Comparison of ENCODE assay signal across 11 mouse cellular contexts in the genomic region with DNA sequence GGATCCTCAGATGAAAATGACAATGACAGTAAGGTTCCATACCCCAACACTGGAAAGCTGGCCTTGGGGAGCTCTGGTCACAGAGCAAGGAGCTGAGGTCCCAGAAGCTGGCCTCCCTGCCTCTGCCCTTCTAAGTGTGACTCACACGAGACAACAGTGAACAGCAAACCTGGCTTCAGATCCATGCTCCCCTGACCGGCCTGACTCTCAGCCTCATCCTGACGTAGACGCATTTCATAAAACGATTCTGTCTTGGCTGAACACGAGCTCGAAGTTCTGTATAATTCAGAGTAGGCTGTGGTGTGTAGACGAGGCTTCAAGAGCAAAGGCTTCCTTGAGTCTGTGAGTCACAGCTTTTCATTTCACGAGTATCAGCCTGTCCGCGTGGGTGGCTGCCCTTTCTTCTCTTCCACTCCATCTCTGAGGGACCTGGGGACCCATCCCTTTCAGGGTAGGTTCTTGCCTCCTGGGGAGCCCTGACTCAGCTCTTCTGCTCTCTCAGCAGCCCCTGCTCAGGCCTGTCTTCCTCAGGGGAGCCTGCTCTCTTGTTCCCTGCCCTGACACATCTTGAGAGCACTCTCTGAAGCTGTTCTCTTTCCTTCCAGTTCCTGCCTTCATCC. TPM values are rescaled to one million over a fixed set of nuclear protein-coding genes. Genes with fewer than 3 reads are reported as not detected.
DNase-seq lines count a peak whose midpoint lies in the region; ATAC-seq and TF ChIP-seq lines count a peak whose summit lies in the region.
"Had no signal": no experiment of that assay in that cellular context is flagged by ENCODE, and none has a peak within 500 bp of the region (broad histone marks: within the 10 kb centered on the region; RNA-seq: fewer than 3 reads in every experiment).

No protein-coding gene starts in this region.

- 0 out of 2 replicates have a peak, but pooled peaks cover 4% of the 10 kb centered on the region for H3K27me3 ChIP-seq in hindbrain, embryonic 10.5 days (ENCODE audit: insufficient read depth, poor library complexity, severe bottlenecking)
- no peaks in the 10 kb centered on the region for H3K27me3 ChIP-seq in hindbrain, embryonic 14.5 days (ENCODE audit: control insufficient read depth, insufficient read depth, low read length)
- H3K27me3 ChIP-seq in hindbrain, postnatal 0 days (ENCODE audit: insufficient read depth, low read length): no peaks in the 10 kb centered on the region

- 77% methylated on average over 11 of the region's 11 CpGs for WGBS in hindbrain, embryonic 10.5 days
- 75% methylated on average over 11 of the region's 11 CpGs for WGBS in hindbrain, embryonic 14.5 days
- 78% methylated on average over 11 of the region's 11 CpGs for WGBS in hindbrain, postnatal 0 days

- H3K27ac ChIP-seq in hindbrain, embryonic 10.5 days: peak overlapping the region; percentile 73
- H3K27ac ChIP-seq in hindbrain, embryonic 14.5 days: no peak overlapping the region
- 0 out of 2 replicates have a peak overlapping the region, but pooled peaks have one; percentile 36 for H3K27ac ChIP-seq in hindbrain, postnatal 0 days

- no peaks in the 10 kb centered on the region for H3K36me3 ChIP-seq in hindbrain, embryonic 10.5 days
- no peaks in the 10 kb centered on the region for H3K36me3 ChIP-seq in hindbrain, embryonic 14.5 days (replicated peaks; ENCODE audit: control insufficient read depth, insufficient read depth)
- H3K36me3 ChIP-seq in hindbrain, postnatal 0 days (ENCODE audit: insufficient read depth, low read length): no peaks in the 10 kb centered on the region

- H3K9me3 ChIP-seq in hindbrain, embryonic 10.5 days: no peaks in the 10 kb centered on the region
- H3K9me3 ChIP-seq in hindbrain, embryonic 14.5 days (ENCODE audit: control insufficient read depth, low read length): no peaks in the 10 kb centered on the region
- no peaks in the 10 kb centered on the region for H3K9me3 ChIP-seq in hindbrain, postnatal 0 days (ENCODE audit: low read length)

- no peak for ATAC-seq in hindbrain, embryonic 14.5 days (ENCODE audit: low FRiP score)
- ATAC-seq in activated CD4-positive, CD25-positive, alpha-beta regulatory T cell, adult 4 months: peak; percentile 57
- no peak for ATAC-seq in hindbrain, postnatal 0 days
- ATAC-seq in erythroid progenitor cell, adult 5-6 weeks (replicated peaks; ENCODE audit: low FRiP score, poor library complexity, severe bottlenecking): no peak

- no peak overlapping the region for H3K9ac ChIP-seq in hindbrain, embryonic 14.5 days
- no peak overlapping the region for H3K9ac ChIP-seq in hindbrain, postnatal 0 days (replicated peaks; ENCODE audit: low read length)

- no peak for DNase-seq in hindbrain, embryonic 10.5 days (ENCODE audit: low spot score)
- DNase-seq in hindbrain, embryonic 14.5 days (ENCODE audit: low spot score): no peak
- DNase-seq in hindbrain, postnatal 0 days (ENCODE audit: low spot score): no peak
- DNase-seq in right cerebral cortex, postnatal 36 days (ENCODE audit: low spot score in 2 of 2): peak; percentile 55 to 60
- DNase-seq in ovary, postnatal 10 days (ENCODE audit: low spot score): no peak
- no peak for DNase-seq in embryo, embryonic 11 days
- DNase-seq: cerebellum, postnatal 10 days; gastrocnemius, postnatal 36 days had no signal

- no peak for TF ChIP-seq CTCF in hindbrain, postnatal 0 days (IDR thresholded peaks at IDR 0.05; ENCODE audit: low read depth)

- H3K4me3 ChIP-seq in hindbrain, embryonic 10.5 days: no peak overlapping the region
- H3K4me3 ChIP-seq in hindbrain, embryonic 14.5 days (replicated peaks; ENCODE audit: low read length): no peak overlapping the region
- no peak overlapping the region for H3K4me3 ChIP-seq in hindbrain, postnatal 0 days (ENCODE audit: low read length)

- H3K4me1 ChIP-seq in hindbrain, embryonic 10.5 days (replicated peaks): peaks cover 16% of the 10 kb centered on the region
- H3K4me1 ChIP-seq in hindbrain, embryonic 14.5 days (replicated peaks; ENCODE audit: control insufficient read depth, insufficient read depth, low read length): peaks cover 13% of the 10 kb centered on the region; the same call in 1 of the 2 replicates
- H3K4me1 ChIP-seq in hindbrain, postnatal 0 days (ENCODE audit: insufficient read depth, low read length): 0 out of 2 replicates have a peak, but pooled peaks cover 6% of the 10 kb centered on the region

- H3K4me2 ChIP-seq in hindbrain, embryonic 14.5 days (replicated peaks): no peak overlapping the region
- H3K4me2 ChIP-seq in hindbrain, postnatal 0 days (ENCODE audit: low read depth, low read length): no peak overlapping the region

RNA-seq across cellular contexts. Expression of a gene that starts 11.2 kb away (rescaled TPM):
- polyA plus RNA-seq in hindbrain, embryonic 10.5 days (2016; fragmentation: Nextera tagmentation; extraction: Ambion mirVana): 0.34 and 1.2 TPM in 2 replicates
- polyA plus RNA-seq in hindbrain, embryonic 14.5 days (2014; fragmentation: Nextera tagmentation; extraction: Ambion mirVana): 7.7 and 9.1 TPM in 2 replicates
- under 1 TPM; 0.10 to 0.29 TPM for polyA plus RNA-seq in activated CD4-positive, CD25-positive, alpha-beta regulatory T cell, adult 4 months (2017; shearing (Covaris generic))
- total RNA-seq in hindbrain, postnatal 0 days (2014; rRNA removed): 8.2 and 11.1 TPM in 2 replicates
- 2.5 and 3.1 TPM in 2 replicates for polyA plus RNA-seq in hindbrain, postnatal 0 days (2015; fragmentation: Nextera tagmentation; extraction: Ambion mirVana)
- not detected in 2 replicates for total RNA-seq in erythroid progenitor cell, adult 5-6 weeks (2015; ENCODE audit: low replicate concordance)
- total RNA-seq in erythroid progenitor cell, adult 5-6 weeks (2017; ENCODE audit: low replicate concordance): not detected in 2 replicates
- total RNA-seq: gastrocnemius, postnatal 36 days had no signal
- polyA plus RNA-seq: lung, embryonic 16.5 days had no signal

Comparison
In these comparisons a context has a peak if more than half of its experiments do, and no peak if none do; other contexts are left out.
1. DNase-seq: peak in right cerebral cortex, postnatal 36 days (2 of 2); none in hindbrain, embryonic 10.5 days (single experiment), hindbrain, embryonic 14.5 days (single experiment), hindbrain, postnatal 0 days (single experiment), ovary, postnatal 10 days (single experiment) and embryo, embryonic 11 days (single experiment).